Mouse (Mus musculus) MEL (cell line): ENCODE results near the gene Actl11.

Experiments used
- CTCF ChIP-seq, 3 experiments: IDR thresholded peaks in 2 of 3; conservative IDR thresholded peaks in 1 of 3; 2 replicates each; pipeline ENCODE4 v1.5.1; 2011 to 2012; ENCODE audit warnings: low read length in 3 of 3, low read depth in 2 of 3, mild to moderate bottlenecking in 2 of 3, improper control_type of control experiment in 1 of 3, inconsistent platforms in 1 of 3, mixed read lengths in 1 of 3, moderate library complexity in 1 of 3; ENCODE audit not compliant: control insufficient read depth in 1 of 3, insufficient read depth in 1 of 3, poor library complexity in 1 of 3, severe bottlenecking in 1 of 3
- MAX ChIP-seq: IDR thresholded peaks from 2 replicates; pipeline ENCODE4 v1.6.1; 2011; ENCODE audit warnings: low read length, improper control_type of control experiment
- ZMIZ1 ChIP-seq: IDR thresholded peaks from 2 replicates; pipeline ENCODE4 v1.6.1; 2012; ENCODE audit warnings: low read depth, mild to moderate bottlenecking, inconsistent platforms, low read length, improper control_type of control experiment, moderate library complexity

GRCm38 (mm10) chr9:107962916-107963315 lies 34.6 kb downstream of the Actl11 start:
- TF ChIP-seq ZMIZ1 (no peak), CTCF (IDR thresholded peaks at IDR 0.05 in 2 of 3, conservative IDR thresholded peaks at IDR 0.05 in 1 of 3; ENCODE audit: control insufficient read depth in 1 of 3, insufficient read depth in 1 of 3, low read depth in 2 of 3, low read length in 3 of 3, poor library complexity in 1 of 3, severe bottlenecking in 1 of 3) (no peak), MAX (no peak)
